Mouse (Mus musculus) heart, embryonic 16.5 days (tissue): Measurements from ENCODE around the gene Atg5. TPM values are rescaled to one million over a fixed set of nuclear protein-coding genes. Genes with fewer than 3 reads are reported as not detected.
A peak's percentile ranks its signal among the peaks of the same experiment; 100 is the strongest.
"Not testable (repeated sequence)": the region's sequence is repeated elsewhere in the genome, so short reads cannot be mapped to it uniquely, and the experiment has no call there.

Experiments used
- ATAC-seq: fragments of 200-750 bp; cut with Nextera tagmentation; replicated peaks from 2 replicates; pipeline ENCODE4 v1.8.0; 2017; ENCODE audit warnings: moderate number of reproducible peaks; ENCODE audit not compliant: insufficient read depth, low FRiP score; ENCODE audit errors: extremely low read depth
- H3K27ac ChIP-seq: fragments of 300-500 bp; sonication (generic); 2 replicates; pipeline ENCODE4 v1.5.1; 2014; ENCODE audit warnings: mild to moderate bottlenecking, low read length, control low read depth, moderate library complexity
- H3K27me3 ChIP-seq: fragments of 300-500 bp; sonication (generic); 2 replicates; pipeline ENCODE4 v1.6.1; 2014; ENCODE audit warnings: low read length, mixed read lengths; ENCODE audit not compliant: control insufficient read depth, insufficient read depth
- H3K36me3 ChIP-seq: fragments of 300-500 bp; sonication (generic); 2 replicates; pipeline ENCODE4 v1.6.1; 2014; ENCODE audit not compliant: control insufficient read depth, insufficient read depth
- H3K4me1 ChIP-seq: fragments of 300-500 bp; sonication (generic); 2 replicates; pipeline ENCODE4 v1.6.1; 2014; ENCODE audit warnings: low read length, mixed read lengths; ENCODE audit not compliant: control insufficient read depth, insufficient read depth
- H3K4me2 ChIP-seq: fragments of 300-500 bp; sonication (generic); 2 replicates; pipeline ENCODE4 v1.6.1; 2014; ENCODE audit warnings: low read depth, mild to moderate bottlenecking, control low read depth, low read length
- H3K4me3 ChIP-seq: fragments of 300-500 bp; sonication (generic); 2 replicates; pipeline ENCODE4 v1.5.1; 2014; ENCODE audit warnings: mild to moderate bottlenecking, control low read depth, low read length
- H3K9ac ChIP-seq: fragments of 300-500 bp; sonication (generic); 2 replicates; pipeline ENCODE4 v1.6.1; 2014; ENCODE audit warnings: low read length, control low read depth
- H3K9me3 ChIP-seq: fragments of 300-500 bp; sonication (generic); replicated peaks from 2 replicates; pipeline ENCODE4 v1.6.1; 2016; ENCODE audit warnings: low read length; ENCODE audit not compliant: control insufficient read depth
- WGBS: fragments of 180-500 bp; shearing (Covaris S2); extraction: QIAGEN DNeasy Blood & Tissue Kit; methylation state at CpG from one replicate; pipeline ENCODE4 v1.1.7; 2014; 5-methylcytosine and 5-hydroxymethylcytosine counted together
- polyA plus RNA-seq: library from polyadenylated mRNA; unstranded; fragments of >200 nt; fragmentation: Nextera tagmentation; extraction: Ambion mirVana; gene quantifications from 2 replicates; pipeline ENCODE4 v1.2.1, GENCODE M21; 2015

The Atg5 gene
- 27.7 and 33.3 TPM in 2 replicates for polyA plus RNA-seq

- Histone ChIP-seq H3K27me3 (no peaks in the 10 kb centered on the region), H3K4me3 (peak within 1 kb of the TSS; percentile 92), H3K9ac (peak within 1 kb of the TSS; percentile 94), H3K4me2 (peak within 1 kb of the TSS; percentile 93), H3K9me3 (no peaks in the 10 kb centered on the region), H3K27ac (peak within 1 kb of the TSS; percentile 97), H3K4me1 (peaks cover 18% of the 10 kb centered on the region), H3K36me3 (no peaks in the 10 kb centered on the region)
- ATAC-seq: peak; percentile 99
- WGBS: under 1% methylated on average over 63 of the region's 63 CpGs
These were observed at the start of gene Atg5 for GRCm38 (mm10) chr10:44268145-44268860. Gene Atg5, plus strand, starts transcription at chr10:44268358.

- not testable (repeated sequence) for H3K4me3 ChIP-seq, H3K4me2 ChIP-seq, H3K9me3 ChIP-seq, ATAC-seq, H3K27me3 ChIP-seq, H3K4me1 ChIP-seq, H3K36me3 ChIP-seq, H3K9ac ChIP-seq, H3K27ac ChIP-seq
- WGBS: 11% methylated on average over 2 of the region's 2 CpGs
These were observed 49.1 kb upstream of the Atg5 start for GRCm38 (mm10) chr10:44219073-44219472.

DNA sequence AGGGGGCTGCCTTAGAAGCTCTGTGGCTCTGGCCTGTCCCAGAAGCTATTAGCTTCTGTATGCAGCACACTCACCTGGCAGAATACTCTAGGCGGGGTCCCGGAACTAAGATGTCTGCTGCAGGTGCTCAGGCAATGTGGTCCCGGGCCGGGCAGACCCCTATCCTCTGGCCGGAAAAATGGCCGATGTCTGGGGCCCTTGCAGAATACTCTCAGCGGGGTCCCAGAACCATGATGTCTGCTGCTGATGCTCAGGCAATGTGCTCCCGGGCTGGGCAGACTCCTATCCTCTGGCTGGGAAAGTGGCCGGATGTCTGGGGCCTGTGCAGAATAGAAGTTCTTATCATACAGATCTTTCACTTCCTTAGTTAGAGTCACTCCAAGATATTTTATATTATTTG is 43.8 kb upstream of the Atg5 start:
- H3K36me3 ChIP-seq: no peaks in the 10 kb centered on the region
- H3K4me1 ChIP-seq: no peaks in the 10 kb centered on the region
- H3K27ac ChIP-seq: no peak overlapping the region
- H3K9ac ChIP-seq: no peak overlapping the region
- no peak for ATAC-seq
- H3K9me3 ChIP-seq: no peaks in the 10 kb centered on the region
- H3K4me2 ChIP-seq: no peak overlapping the region
- no peaks in the 10 kb centered on the region for H3K27me3 ChIP-seq
- WGBS: 90% methylated on average over 9 of the region's 9 CpGs
- no peak overlapping the region for H3K4me3 ChIP-seq

- not testable (repeated sequence) for H3K27ac ChIP-seq, H3K4me2 ChIP-seq, ATAC-seq, H3K36me3 ChIP-seq, H3K4me3 ChIP-seq, H3K9ac ChIP-seq, H3K27me3 ChIP-seq, H3K9me3 ChIP-seq, H3K4me1 ChIP-seq
- WGBS: 5% methylated on average over 1 of the region's 1 CpGs
These were observed 34.8 kb upstream of the Atg5 start for GRCm38 (mm10) chr10:44233351-44233750.

- H3K4me2 ChIP-seq, H3K4me1 ChIP-seq, H3K9ac ChIP-seq, ATAC-seq, H3K27ac ChIP-seq, H3K27me3 ChIP-seq, H3K9me3 ChIP-seq, H3K4me3 ChIP-seq, H3K36me3 ChIP-seq: not testable (repeated sequence)
- WGBS: 30% methylated on average over 7 of the region's 7 CpGs
These were observed 32.9 kb upstream of the Atg5 start for GRCm38 (mm10) chr10:44235298-44235697.

GRCm38 (mm10) chr10:44256624-44257023 is 11.5 kb upstream of the Atg5 start:
- no peaks in the 10 kb centered on the region for H3K36me3 ChIP-seq
- H3K4me1 ChIP-seq: no peaks in the 10 kb centered on the region
- H3K4me3 ChIP-seq: no peak overlapping the region
- 37% methylated on average over 7 of the region's 7 CpGs for WGBS
- ATAC-seq: no peak
- no peak overlapping the region for H3K9ac ChIP-seq
- H3K4me2 ChIP-seq: no peak overlapping the region
- H3K27ac ChIP-seq: no peak overlapping the region
- no peaks in the 10 kb centered on the region for H3K9me3 ChIP-seq
- no peaks in the 10 kb centered on the region for H3K27me3 ChIP-seq

DNA sequence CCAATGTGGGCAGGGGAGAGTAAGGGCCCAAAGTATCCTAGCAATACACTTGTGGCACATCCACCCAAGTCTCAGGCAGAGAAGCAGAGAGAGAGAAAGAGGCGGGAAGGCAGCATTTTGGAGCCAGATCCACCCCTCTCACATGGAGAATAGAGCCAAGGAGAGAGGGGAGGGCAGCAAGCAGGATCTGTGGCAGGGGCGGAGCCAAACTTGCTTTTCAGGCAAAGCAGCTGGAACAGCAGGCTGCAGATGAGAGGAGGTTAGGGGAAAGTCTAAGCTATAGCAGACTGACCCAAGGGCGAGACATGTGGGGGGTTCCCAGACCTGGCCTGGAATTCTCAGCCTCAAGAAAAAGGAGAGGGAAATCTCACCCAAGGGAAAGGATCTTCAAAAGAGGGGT is 2.3 kb upstream of the Atg5 start:
- 76% methylated on average over 3 of the region's 3 CpGs for WGBS

GRCm38 (mm10) chr10:44266561-44266960 is 1.6 kb upstream of the Atg5 start:
- Histone ChIP-seq H3K4me1 (peaks cover 18% of the 10 kb centered on the region), H3K27me3 (no peaks in the 10 kb centered on the region), H3K36me3 (no peaks in the 10 kb centered on the region), H3K27ac (no peak overlapping the region), H3K9me3 (no peaks in the 10 kb centered on the region), H3K4me2 (no peak overlapping the region), H3K9ac (no peak overlapping the region), H3K4me3 (no peak overlapping the region)
- ATAC-seq: no peak

More for the DNA sequence above, 2.3 kb upstream of the Atg5 start:
- Histone ChIP-seq H3K4me1 (peaks cover 18% of the 10 kb centered on the region), H3K4me2 (no peak overlapping the region), H3K27ac (no peak overlapping the region), H3K9me3 (no peaks in the 10 kb centered on the region), H3K27me3 (no peaks in the 10 kb centered on the region), H3K4me3 (no peak overlapping the region), H3K9ac (no peak overlapping the region), H3K36me3 (no peaks in the 10 kb centered on the region)
- no peak for ATAC-seq

GRCm38 (mm10) chr10:44267426-44268142 is 574 bp upstream of the Atg5 start:
- Histone ChIP-seq H3K9me3 (no peaks in the 10 kb centered on the region), H3K4me3 (peak overlapping the region; percentile 92), H3K27ac (peak overlapping the region; percentile 97), H3K9ac (peak overlapping the region; percentile 94), H3K36me3 (no peaks in the 10 kb centered on the region), H3K27me3 (no peaks in the 10 kb centered on the region), H3K4me2 (peak overlapping the region; percentile 93), H3K4me1 (peaks cover 18% of the 10 kb centered on the region)
- ATAC-seq: peak; percentile 7; the same call in 1 of the 2 replicates
- 4% methylated on average over 11 of the region's 11 CpGs for WGBS
